Mouse (Mus musculus): ENCODE data around the gene Il22ra1. TPM values are rescaled to one million over a fixed set of nuclear protein-coding genes. Genes with fewer than 3 reads are reported as not detected.

Il22ra1 gene
- 0.33 and 0.35 TPM in 2 replicates for polyA plus RNA-seq (2014; fragmentation: Nextera tagmentation; extraction: Ambion mirVana)

DNA sequence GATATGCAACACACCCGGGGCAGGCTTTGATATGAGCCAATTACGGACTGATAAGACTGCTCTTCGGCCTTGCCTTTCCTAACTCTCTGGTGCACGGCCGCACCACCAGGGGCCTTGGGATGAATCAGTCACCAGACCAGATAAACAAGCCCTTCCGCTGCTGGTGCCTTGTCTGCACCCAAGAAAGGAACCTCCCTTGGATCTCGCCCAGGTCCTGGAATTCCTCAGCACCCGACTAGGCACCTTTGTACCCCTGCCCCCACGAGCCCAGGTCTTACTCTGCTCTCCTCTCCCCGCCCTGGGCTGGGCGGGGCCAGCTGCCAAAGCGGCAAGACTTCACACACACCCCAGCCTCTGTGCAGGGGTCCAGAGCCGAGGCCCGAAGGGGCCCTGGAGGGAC, at the start of gene Il22ra1:
Gene Il22ra1 (plus strand): TSS at position 356 of the 400 bp plus-strand sequence.
- WGBS, result 41% methylated on average over 14 of the region's 14 CpGs
- peak; percentile 41; the same call in 1 of the 2 replicates for ATAC-seq (ENCODE audit: low read depth)

DNA sequence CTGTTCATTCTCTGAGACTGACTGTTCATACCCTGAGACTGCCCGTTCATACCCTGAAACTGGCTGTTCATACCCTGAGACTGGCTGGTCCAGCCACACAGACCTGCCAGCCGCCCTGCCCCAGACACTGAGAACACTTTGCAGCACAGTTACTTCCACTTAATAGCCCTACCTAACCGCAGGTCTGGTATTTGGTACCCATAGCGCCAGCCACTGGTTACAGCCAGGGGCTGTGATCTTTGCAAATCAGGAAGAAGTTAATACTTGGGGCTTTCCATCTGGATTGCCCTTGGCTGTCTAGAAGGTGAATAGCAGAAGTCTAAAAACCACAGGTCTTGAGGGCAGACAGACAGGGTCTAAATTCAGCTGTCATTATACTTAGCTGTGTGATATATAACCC, 48.7 kb upstream of the Il22ra1 start:
- DNase-seq (ENCODE audit: low spot score) (peak; percentile 19), ATAC-seq (ENCODE audit: low read depth) (no peak)
- Histone ChIP-seq H3K36me3 (ENCODE audit: control insufficient read depth, insufficient read depth, low read length) (no peaks in the 10 kb centered on the region), H3K27ac (replicated peaks; ENCODE audit: low read depth, low read length) (no peak overlapping the region), H3K9ac (ENCODE audit: low read depth, low read length) (no peak overlapping the region), H3K4me3 (ENCODE audit: low read depth, low read length) (no peak overlapping the region), H3K4me2 (ENCODE audit: low read depth, low read length) (no peak overlapping the region), H3K9me3 (ENCODE audit: control insufficient read depth, low read length) (no peaks in the 10 kb centered on the region), H3K27me3 (replicated peaks; ENCODE audit: control insufficient read depth, insufficient read depth, low read length) (0 out of 2 replicates have a peak, but pooled peaks cover 2% of the 10 kb centered on the region), H3K4me1 (ENCODE audit: control insufficient read depth, insufficient read depth, low read length) (no peaks in the 10 kb centered on the region)
- 62% methylated on average over 4 of the region's 4 CpGs for WGBS

More for the DNA sequence above, at the start of gene Il22ra1:
- H3K4me1 ChIP-seq (ENCODE audit: control insufficient read depth, insufficient read depth, low read length), result no peaks in the 10 kb centered on the region; the same call in 1 of the 2 replicates
- no peaks in the 10 kb centered on the region for H3K27me3 ChIP-seq (replicated peaks; ENCODE audit: control insufficient read depth, insufficient read depth, low read length)
- H3K36me3 ChIP-seq (ENCODE audit: control insufficient read depth, insufficient read depth, low read length), result no peaks in the 10 kb centered on the region
- peak; percentile 54 for DNase-seq (ENCODE audit: low spot score)
- H3K9ac ChIP-seq (ENCODE audit: low read depth, low read length), result no peak within 1 kb of the TSS; the same call in 1 of the 2 replicates
- no peak within 1 kb of the TSS for H3K27ac ChIP-seq (replicated peaks; ENCODE audit: low read depth, low read length)
- peaks cover 3% of the 10 kb centered on the region; the same call in 1 of the 2 replicates for H3K9me3 ChIP-seq (ENCODE audit: control insufficient read depth, low read length)
- H3K4me3 ChIP-seq (ENCODE audit: low read depth, low read length), result no peak within 1 kb of the TSS
- H3K4me2 ChIP-seq (ENCODE audit: low read depth, low read length), result no peak within 1 kb of the TSS

GRCm38 (mm10) chr4:135681789-135682188, 46.2 kb upstream of the Il22ra1 start:
- no peaks in the 10 kb centered on the region for H3K36me3 ChIP-seq (ENCODE audit: control insufficient read depth, insufficient read depth, low read length)
- H3K9me3 ChIP-seq (ENCODE audit: control insufficient read depth, low read length), result no peaks in the 10 kb centered on the region
- ATAC-seq (ENCODE audit: low read depth), result no peak
- peaks cover 25% of the 10 kb centered on the region for H3K27me3 ChIP-seq (replicated peaks; ENCODE audit: control insufficient read depth, insufficient read depth, low read length)
- H3K27ac ChIP-seq (replicated peaks; ENCODE audit: low read depth, low read length), result no peak overlapping the region
- no peaks in the 10 kb centered on the region for H3K4me1 ChIP-seq (ENCODE audit: control insufficient read depth, insufficient read depth, low read length)
- no peak overlapping the region for H3K4me3 ChIP-seq (ENCODE audit: low read depth, low read length)
- WGBS, result 73% methylated on average over 5 of the region's 5 CpGs
- H3K9ac ChIP-seq (ENCODE audit: low read depth, low read length), result no peak overlapping the region
- no peak for DNase-seq (ENCODE audit: low spot score)
- no peak overlapping the region for H3K4me2 ChIP-seq (ENCODE audit: low read depth, low read length)

- H3K36me3 ChIP-seq (ENCODE audit: control insufficient read depth, insufficient read depth, low read length), result no peaks in the 10 kb centered on the region
- ATAC-seq (ENCODE audit: low read depth) (no peak), DNase-seq (ENCODE audit: low spot score) (peak; percentile 56)
- no peak overlapping the region for H3K4me2 ChIP-seq (ENCODE audit: low read depth, low read length)
- peaks cover 42% of the 10 kb centered on the region for H3K27me3 ChIP-seq (replicated peaks; ENCODE audit: control insufficient read depth, insufficient read depth, low read length)
- no peaks in the 10 kb centered on the region for H3K9me3 ChIP-seq (ENCODE audit: control insufficient read depth, low read length)
- no peaks in the 10 kb centered on the region for H3K4me1 ChIP-seq (ENCODE audit: control insufficient read depth, insufficient read depth, low read length)
- H3K9ac ChIP-seq (ENCODE audit: low read depth, low read length), result no peak overlapping the region
- H3K4me3 ChIP-seq (ENCODE audit: low read depth, low read length), result no peak overlapping the region
- no peak overlapping the region for H3K27ac ChIP-seq (replicated peaks; ENCODE audit: low read depth, low read length)
- WGBS, result 15% methylated on average over 4 of the region's 4 CpGs
Observed at GRCm38 (mm10) chr4:135683553-135683952, 44.4 kb upstream of the Il22ra1 start.

- no peak for ATAC-seq (ENCODE audit: low read depth)
- Histone ChIP-seq H3K4me1 (ENCODE audit: control insufficient read depth, insufficient read depth, low read length) (no peaks in the 10 kb centered on the region), H3K4me2 (ENCODE audit: low read depth, low read length) (no peak overlapping the region), H3K9me3 (ENCODE audit: control insufficient read depth, low read length) (no peaks in the 10 kb centered on the region), H3K36me3 (ENCODE audit: control insufficient read depth, insufficient read depth, low read length) (no peaks in the 10 kb centered on the region), H3K4me3 (ENCODE audit: low read depth, low read length) (no peak overlapping the region), H3K27me3 (replicated peaks; ENCODE audit: control insufficient read depth, insufficient read depth, low read length) (peaks cover 42% of the 10 kb centered on the region), H3K9ac (ENCODE audit: low read depth, low read length) (no peak overlapping the region), H3K27ac (replicated peaks; ENCODE audit: low read depth, low read length) (no peak overlapping the region)
- WGBS, result 28% methylated on average over 3 of the region's 3 CpGs
- peak; percentile 32 for DNase-seq (ENCODE audit: low spot score)
Observed at GRCm38 (mm10) chr4:135684731-135685130, 43.2 kb upstream of the Il22ra1 start.

DNA sequence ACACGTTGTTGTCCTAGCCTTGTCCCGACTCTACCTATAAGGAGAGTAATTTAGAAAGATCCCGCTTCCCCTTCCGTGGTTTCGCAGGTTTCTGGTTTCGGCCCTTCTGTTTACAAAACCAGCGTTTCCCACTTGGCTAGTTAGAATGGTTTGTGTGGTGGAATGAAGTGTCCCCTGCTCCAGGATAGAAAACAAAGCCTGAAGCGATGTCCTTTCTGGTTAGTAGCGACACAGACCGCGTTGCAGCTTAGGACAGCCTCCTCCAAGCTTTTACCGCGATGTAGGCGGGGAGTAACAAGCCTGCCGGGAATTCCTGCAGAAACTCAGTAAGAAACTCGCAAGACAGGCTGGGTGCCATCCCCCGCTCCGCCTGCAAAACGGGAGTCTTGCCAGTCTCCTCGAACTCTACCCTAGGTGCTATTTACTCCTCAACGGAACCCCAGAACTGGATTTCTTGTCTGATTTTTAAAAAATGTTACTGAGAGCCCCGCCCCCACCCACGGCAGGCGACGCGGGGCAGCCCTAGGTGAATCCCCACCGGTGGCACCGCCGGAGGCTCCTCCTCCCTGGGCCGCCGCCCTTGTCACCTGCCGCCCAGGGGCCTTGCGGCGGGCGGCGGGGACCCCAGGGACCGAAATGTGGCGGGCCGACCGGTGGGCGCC, 41.9 kb upstream of the Il22ra1 start, which contains the start of gene Ifnlr1:
Gene Ifnlr1 (plus strand): TSS at position 382 of the 662 bp plus-strand sequence.
- H3K4me2 ChIP-seq (ENCODE audit: low read depth, low read length), result peak within 1 kb of the TSS; percentile 89
- peaks cover 42% of the 10 kb centered on the region for H3K27me3 ChIP-seq (replicated peaks; ENCODE audit: control insufficient read depth, insufficient read depth, low read length)
- DNase-seq (ENCODE audit: low spot score), result peak; percentile 84
- H3K9ac ChIP-seq (ENCODE audit: low read depth, low read length), result peak within 1 kb of the TSS; percentile 70
- 0 out of 2 replicates have a peak within 1 kb of the TSS, but pooled peaks have one; percentile 5 for H3K27ac ChIP-seq (replicated peaks; ENCODE audit: low read depth, low read length)
- WGBS, result under 1% methylated on average over 40 of the region's 41 CpGs
- peak; percentile 54 for ATAC-seq (ENCODE audit: low read depth)
- no peaks in the 10 kb centered on the region for H3K4me1 ChIP-seq (ENCODE audit: control insufficient read depth, insufficient read depth, low read length)
- no peaks in the 10 kb centered on the region for H3K9me3 ChIP-seq (ENCODE audit: control insufficient read depth, low read length)
- H3K36me3 ChIP-seq (ENCODE audit: control insufficient read depth, insufficient read depth, low read length), result no peaks in the 10 kb centered on the region
- peak within 1 kb of the TSS; percentile 60 for H3K4me3 ChIP-seq (ENCODE audit: low read depth, low read length)

GRCm38 (mm10) chr4:135686568-135686953, 41.4 kb upstream of the Il22ra1 start:
- peaks cover 42% of the 10 kb centered on the region for H3K27me3 ChIP-seq (replicated peaks; ENCODE audit: control insufficient read depth, insufficient read depth, low read length)
- WGBS, result 1% methylated on average over 20 of the region's 21 CpGs

GRCm38 (mm10) chr4:135689797-135690196, 38.2 kb upstream of the Il22ra1 start:
- no peaks in the 10 kb centered on the region for H3K36me3 ChIP-seq (ENCODE audit: control insufficient read depth, insufficient read depth, low read length)
- no peaks in the 10 kb centered on the region for H3K4me1 ChIP-seq (ENCODE audit: control insufficient read depth, insufficient read depth, low read length)
- no peak overlapping the region for H3K4me2 ChIP-seq (ENCODE audit: low read depth, low read length)
- DNase-seq (ENCODE audit: low spot score) (no peak), ATAC-seq (ENCODE audit: low read depth) (no peak)
- no peaks in the 10 kb centered on the region for H3K9me3 ChIP-seq (ENCODE audit: control insufficient read depth, low read length)
- WGBS, result 88% methylated on average over 7 of the region's 7 CpGs
- no peak overlapping the region for H3K4me3 ChIP-seq (ENCODE audit: low read depth, low read length)
- peaks cover 36% of the 10 kb centered on the region for H3K27me3 ChIP-seq (replicated peaks; ENCODE audit: control insufficient read depth, insufficient read depth, low read length)
- H3K9ac ChIP-seq (ENCODE audit: low read depth, low read length), result no peak overlapping the region
- no peak overlapping the region for H3K27ac ChIP-seq (replicated peaks; ENCODE audit: low read depth, low read length)

More at GRCm38 (mm10) chr4:135686568-135686953, 41.4 kb upstream of the Il22ra1 start:
- Histone ChIP-seq H3K4me3 (ENCODE audit: low read depth, low read length) (peak overlapping the region; percentile 60), H3K36me3 (ENCODE audit: control insufficient read depth, insufficient read depth, low read length) (no peaks in the 10 kb centered on the region), H3K4me1 (ENCODE audit: control insufficient read depth, insufficient read depth, low read length) (no peaks in the 10 kb centered on the region), H3K9ac (ENCODE audit: low read depth, low read length) (peak overlapping the region; percentile 70), H3K27ac (replicated peaks; ENCODE audit: low read depth, low read length) (0 out of 2 replicates have a peak overlapping the region, but pooled peaks have one; percentile 5), H3K4me2 (ENCODE audit: low read depth, low read length) (peak overlapping the region; percentile 89), H3K9me3 (ENCODE audit: control insufficient read depth, low read length) (no peaks in the 10 kb centered on the region)
- ATAC-seq (ENCODE audit: low read depth), result peak; percentile 4; the same call in 1 of the 2 replicates
- DNase-seq (ENCODE audit: low spot score), result peak; percentile 17

All from embryonic facial prominence, embryonic 14.5 days (tissue).